Mouse (Mus musculus): ENCODE data around the gene Fabp7. TPM values are rescaled to one million over a fixed set of nuclear protein-coding genes. Genes with fewer than 3 reads are reported as not detected.

The Fabp7 gene
- total RNA-seq (2021), result 1 to 10 TPM; 2.7 to 3.6 TPM

DNA sequence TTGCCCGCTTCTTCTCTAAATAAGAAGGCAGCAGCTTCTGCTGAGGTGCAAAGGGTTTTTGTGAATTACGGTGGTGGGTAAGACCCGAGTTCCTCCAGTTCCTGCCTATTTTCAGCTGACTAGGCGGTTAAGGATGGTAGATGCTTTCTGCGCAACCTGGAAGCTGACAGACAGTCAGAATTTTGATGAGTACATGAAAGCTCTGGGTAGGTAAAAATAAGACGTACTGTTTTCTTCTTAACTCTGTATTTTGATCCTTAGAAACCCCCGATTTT, at the start of gene Fabp7:
Gene Fabp7, plus strand, starts transcription at position 6 of the 275 bp plus-strand sequence.
- no peak for DNase-seq

GRCm38 (mm10) chr10:57740733-57741132, 43.9 kb upstream of the Fabp7 start:
- DNase-seq, result no peak

DNA sequence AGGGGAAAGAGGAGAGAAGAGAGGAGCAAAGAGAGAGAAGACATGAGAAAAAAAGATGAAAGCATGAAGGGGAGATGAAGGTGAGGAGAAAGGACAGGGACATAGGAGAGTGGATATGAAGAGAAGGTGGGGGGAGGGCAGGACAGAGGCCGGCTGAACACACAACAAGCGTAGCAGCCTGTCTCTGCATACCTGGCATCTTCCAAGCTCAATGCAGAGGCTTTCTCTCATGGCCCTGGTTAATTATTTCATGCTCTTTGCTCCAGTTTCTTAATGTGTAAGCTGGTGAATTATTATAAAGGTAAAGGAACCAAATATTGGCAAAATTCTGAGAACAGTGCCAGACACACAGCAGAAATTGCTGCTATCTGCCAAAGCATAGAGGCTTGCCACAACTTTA, 43.3 kb upstream of the Fabp7 start:
- DNase-seq, result no peak

GRCm38 (mm10) chr10:57743045-57743444, 41.6 kb upstream of the Fabp7 start:
- no peak for DNase-seq

DNA sequence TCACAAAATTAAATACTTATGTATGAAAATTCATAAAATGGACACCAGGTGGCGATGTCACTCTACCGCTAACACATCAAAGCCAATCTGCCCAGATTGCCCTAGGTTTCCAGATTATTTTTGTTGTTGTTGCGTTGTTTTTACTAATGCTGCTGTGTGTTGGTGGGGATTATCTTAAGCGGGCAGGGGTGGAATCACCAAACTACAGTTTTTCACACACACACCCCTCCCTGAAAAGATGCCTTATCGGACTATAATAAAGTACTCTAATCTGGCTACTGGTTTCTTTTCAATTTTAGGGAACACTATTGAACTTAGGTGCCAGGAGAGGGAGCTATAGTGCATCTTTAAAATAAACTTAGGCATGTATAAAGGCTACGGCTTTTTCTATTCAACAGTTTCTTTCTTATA, 41.1 kb upstream of the Fabp7 start:
- DNase-seq, result peak; percentile 25

- DNase-seq, result no peak
These were observed 40.4 kb upstream of the Fabp7 start for GRCm38 (mm10) chr10:57744128-57744765.

DNA sequence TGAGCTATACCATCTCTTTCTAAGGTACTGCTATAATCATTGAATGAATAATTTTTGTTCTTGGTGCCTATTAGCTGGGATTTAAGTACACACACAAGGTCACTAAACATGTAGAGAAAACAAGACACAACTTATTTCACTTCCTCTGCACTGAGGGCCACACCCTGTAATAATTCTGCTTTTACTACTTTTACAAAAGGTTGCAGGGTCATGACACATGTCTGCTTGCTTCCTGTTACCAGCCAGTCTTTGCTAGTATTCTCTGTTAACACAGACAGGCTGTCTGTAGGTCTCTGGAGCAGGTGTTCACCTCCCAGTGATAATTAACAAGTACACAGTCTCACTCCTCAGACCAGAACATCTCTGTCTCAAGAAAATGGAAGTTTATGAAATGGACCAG, 39.2 kb upstream of the Fabp7 start:
- no peak for DNase-seq

DNA sequence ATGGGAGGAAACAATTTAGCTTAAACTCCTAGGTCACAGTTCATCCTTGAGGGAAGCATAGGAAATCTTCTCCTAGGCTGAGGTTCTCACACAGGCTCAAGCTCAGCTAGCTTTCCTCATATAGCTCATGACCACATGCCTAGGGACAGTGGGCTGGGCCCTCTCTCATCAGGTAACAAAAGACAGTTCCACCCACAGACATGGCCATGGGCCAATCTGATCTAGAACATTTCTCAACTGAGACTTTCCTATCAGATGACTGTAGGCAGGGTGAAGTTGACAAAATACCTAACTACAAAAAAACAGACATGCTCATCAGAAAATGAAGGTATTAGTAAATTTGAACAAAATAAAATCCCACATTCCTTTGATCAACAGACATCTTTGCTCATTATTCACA, 37.6 kb upstream of the Fabp7 start:
- DNase-seq, result no peak

GRCm38 (mm10) chr10:57753343-57753742, 31.3 kb upstream of the Fabp7 start:
- DNase-seq, result no peak

- no peak for DNase-seq
These were observed 29.4 kb upstream of the Fabp7 start for GRCm38 (mm10) chr10:57755201-57755736.

DNA sequence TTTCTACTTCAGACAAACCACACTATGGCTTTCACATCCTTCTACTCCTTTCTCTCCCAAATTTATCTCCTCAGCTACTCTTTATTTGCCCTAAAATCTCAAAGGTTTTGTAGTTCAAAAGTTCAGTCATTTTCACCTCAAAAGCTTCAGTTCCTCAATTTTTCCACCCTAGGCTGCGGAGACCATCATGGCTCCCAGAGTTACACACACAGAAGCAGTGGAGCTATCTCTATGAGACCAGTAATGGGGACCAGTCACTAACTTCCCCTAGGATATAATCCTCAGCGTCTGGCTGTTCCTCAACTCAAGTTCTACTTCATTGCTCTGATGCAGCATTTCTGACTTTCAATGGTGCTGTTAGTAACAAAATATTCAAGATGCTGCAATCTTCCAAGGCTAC, 25.7 kb upstream of the Fabp7 start:
- no peak for DNase-seq

GRCm38 (mm10) chr10:57760694-57761093, 24.0 kb upstream of the Fabp7 start:
- DNase-seq, result no peak

DNA sequence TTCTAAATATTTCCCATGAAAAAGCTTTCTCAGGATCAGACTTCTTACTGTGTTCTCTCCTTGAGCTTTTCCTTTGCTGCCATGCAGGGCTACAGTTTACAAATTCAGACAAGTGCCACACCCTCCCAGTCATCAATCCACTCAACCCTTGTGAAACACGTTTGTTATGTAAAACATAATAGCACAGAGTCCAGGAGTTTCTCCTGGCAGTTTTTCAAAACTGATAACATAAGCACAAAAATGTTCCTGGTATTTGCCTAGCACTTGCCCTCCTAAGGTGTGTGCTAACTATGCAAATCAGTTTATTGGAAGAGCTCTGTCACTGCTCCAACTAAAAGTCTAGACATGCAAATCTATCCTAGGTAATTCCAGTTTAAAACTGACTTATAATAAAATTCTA, 21.6 kb upstream of the Fabp7 start:
- DNase-seq, result no peak

DNA sequence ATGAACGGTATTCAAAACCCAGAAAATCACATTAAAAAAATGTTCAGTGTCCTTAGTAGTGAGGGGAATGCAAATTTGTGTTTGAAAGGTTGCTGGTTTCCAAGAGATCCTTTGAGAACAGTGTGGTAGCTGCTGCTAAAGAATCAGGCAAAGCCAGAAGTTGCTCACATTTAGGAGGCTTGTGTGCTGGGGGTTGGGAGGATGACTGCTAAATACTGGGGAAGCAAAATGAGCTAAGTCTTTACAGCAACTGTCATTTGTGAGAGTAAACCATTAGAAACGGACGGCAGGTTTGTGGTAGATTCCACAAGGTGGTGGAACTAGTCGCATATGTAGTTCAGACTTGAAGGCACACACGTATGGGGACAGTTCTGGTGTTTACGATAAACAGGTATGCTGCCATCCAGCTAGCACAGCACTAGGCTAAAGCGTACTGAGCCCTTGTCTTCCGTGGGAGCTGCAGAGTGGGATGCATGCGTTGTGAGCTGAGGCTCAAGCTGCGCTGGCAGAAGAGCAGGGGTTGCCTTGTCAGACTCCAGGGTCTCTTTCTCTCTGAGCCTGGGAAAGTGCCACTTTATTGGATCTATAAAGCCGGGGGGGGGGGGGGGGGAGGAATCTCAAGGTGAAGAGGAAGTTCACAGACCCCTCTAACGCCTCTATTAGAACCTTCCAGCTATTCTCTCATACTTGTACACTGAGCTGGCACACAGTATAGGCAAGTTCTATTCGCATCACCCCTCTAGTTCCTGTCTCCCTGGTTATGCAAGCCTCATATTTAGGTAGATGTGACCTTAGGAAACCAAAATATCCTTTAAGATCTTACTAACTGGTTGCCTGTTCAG, 1.2 kb upstream of the Fabp7 start:
- DNase-seq, result no peak

- DNase-seq, result peak; percentile 72
These were observed 378 bp upstream of the Fabp7 start for GRCm38 (mm10) chr10:57784131-57784875.

DNA sequence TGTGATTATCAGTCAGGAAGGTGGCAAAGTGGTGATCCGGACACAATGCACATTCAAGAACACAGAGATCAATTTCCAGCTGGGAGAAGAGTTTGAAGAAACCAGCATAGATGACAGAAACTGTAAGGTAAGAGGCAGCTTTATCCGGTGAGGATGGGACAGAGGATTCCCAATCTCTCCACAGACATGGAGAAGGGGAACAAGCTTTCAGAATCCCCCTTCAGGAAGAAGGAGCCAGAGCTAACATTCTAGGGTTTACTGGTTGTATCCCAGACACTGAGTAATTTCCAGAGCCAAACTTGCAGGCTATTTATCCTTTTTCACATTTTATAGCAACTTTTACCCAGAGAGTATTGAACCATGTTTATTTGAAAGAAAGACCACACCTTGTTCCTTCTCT, 871 bp downstream of the Fabp7 start:
- no peak for DNase-seq

GRCm38 (mm10) chr10:57792957-57793356, 8.3 kb downstream of the Fabp7 start:
- no peak for DNase-seq

DNA sequence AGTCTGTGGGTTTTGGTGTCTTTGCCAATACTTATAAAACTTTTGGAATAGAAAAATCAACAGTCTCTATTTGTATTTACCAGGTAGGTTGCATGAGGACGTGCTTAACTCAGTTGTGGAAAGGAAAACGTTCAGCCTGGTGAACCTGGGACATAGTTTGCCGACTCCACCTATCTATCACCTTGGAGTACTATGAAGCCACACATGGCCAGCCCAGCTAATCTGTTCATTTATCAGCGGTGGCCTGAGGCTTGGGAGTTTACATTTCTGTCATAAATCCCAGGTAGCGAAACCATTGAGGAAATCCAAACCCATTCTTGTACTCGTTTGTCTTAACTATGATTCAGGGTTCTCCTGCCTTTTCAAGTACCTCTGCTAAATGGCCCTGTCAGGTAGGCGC, 9.3 kb downstream of the Fabp7 start, which contains the start of gene Smpdl3a:
Gene Smpdl3a, plus strand, starts transcription at position 318 of the 400 bp plus-strand sequence.
- no peak for DNase-seq

GRCm38 (mm10) chr10:57794491-57795461, 10.1 kb downstream of the Fabp7 start:
- peak; percentile 53 for DNase-seq

DNA sequence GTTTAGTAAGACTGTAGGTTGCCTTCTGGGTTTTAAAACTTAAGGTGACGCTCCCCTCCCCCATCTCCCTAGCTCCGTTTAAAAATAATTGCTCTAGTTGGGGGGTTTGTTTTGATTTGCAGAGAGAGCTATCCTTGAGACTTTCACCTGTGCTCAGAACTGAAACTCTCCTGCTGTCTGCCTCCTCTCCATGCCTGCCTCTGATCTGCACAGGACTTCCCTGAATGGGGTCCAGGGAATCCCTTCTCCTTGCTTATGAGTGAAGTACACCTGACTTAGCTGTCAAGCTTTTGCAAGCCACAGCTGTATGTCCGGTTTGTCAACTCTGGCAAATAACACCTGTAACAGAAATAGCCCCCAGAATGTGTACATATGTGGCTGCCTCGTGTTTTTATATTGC, 10.9 kb downstream of the Fabp7 start:
- no peak for DNase-seq

DNA sequence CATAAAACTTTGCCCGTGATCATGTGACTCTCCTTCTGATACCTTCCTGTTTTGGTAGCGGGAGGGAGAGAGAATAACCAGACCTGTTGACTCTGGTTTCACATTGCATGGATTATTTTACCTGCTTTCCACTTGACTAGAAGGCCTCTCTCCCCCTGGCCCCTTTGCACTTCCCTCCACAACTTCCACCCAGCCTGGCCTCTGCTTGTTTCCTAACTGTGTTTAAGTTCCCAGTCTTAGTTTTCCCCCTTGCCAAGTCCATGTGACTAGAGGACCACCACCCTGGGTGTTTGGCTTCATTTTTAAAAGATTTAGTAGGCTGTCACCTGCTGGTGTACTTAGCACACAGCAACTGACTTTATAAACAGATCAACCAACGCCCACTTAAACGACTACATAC, 11.4 kb downstream of the Fabp7 start:
- DNase-seq, result no peak

- no peak for DNase-seq
These were observed 14.8 kb downstream of the Fabp7 start for GRCm38 (mm10) chr10:57799486-57799885.
